ENCODE assay signal across 8 mouse cellular contexts in the genomic region with DNA sequence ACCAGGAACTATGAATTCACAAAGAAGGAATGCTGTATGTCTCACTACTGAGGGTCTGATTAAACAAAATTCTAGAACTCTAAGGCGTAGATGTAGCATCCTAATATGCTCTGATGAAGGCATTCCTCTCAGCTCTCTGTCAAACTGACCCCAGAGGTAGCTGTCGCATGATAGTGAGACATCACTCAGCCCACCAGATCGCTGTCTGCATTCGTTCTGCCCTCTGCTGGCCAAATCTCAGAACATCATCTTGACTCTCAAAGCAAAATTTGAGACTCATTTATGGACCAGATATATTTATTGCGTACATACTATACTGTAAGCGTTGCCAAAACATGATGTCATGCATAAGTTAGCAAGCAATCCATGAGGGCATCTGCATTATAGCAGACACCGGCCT. TPM values are rescaled to one million over a fixed set of nuclear protein-coding genes. Genes with fewer than 3 reads are reported as not detected.
A peak's percentile ranks its signal among the peaks of the same experiment; 100 is the strongest.
DNase-seq lines count a peak whose midpoint lies in the region; TF ChIP-seq lines count a peak whose summit lies in the region.

No protein-coding gene starts in this region.

- H3K27me3 ChIP-seq in MEL (ENCODE audit: control insufficient read depth in 1 of 2, insufficient read depth in 2 of 2, low read length in 2 of 2), result no peaks in the 10 kb centered on the region

- peak; percentile 70 for TF ChIP-seq RAD21 in MEL (IDR thresholded peaks at IDR 0.05; ENCODE audit: low read depth, low read length)

- no peak for TF ChIP-seq POLR2A in MEL (IDR thresholded peaks at IDR 0.05; ENCODE audit: control insufficient read depth in 1 of 2, insufficient read depth in 1 of 2, low read depth in 1 of 2, low read length in 2 of 2, poor library complexity in 1 of 2)

- peak; percentile 67 to 79 (median 73) for TF ChIP-seq CTCF in MEL (IDR thresholded peaks at IDR 0.05 in 2 of 3, conservative IDR thresholded peaks at IDR 0.05 in 1 of 3; ENCODE audit: control insufficient read depth in 1 of 3, insufficient read depth in 1 of 3, low read depth in 2 of 3, low read length in 3 of 3, poor library complexity in 1 of 3, severe bottlenecking in 1 of 3)

- H3K4me3 ChIP-seq in MEL (ENCODE audit: control insufficient read depth in 1 of 2, insufficient read depth in 1 of 2, low read depth in 2 of 2, low read length in 2 of 2), result no peak overlapping the region

- H3K36me3 ChIP-seq in MEL (ENCODE audit: control insufficient read depth in 1 of 2, insufficient read depth in 2 of 2, low read length in 2 of 2), result peaks cover 0 to 6% of the 10 kb centered on the region in 2 experiments; a peak in 1 of 4 replicates

- H3K9me3 ChIP-seq in MEL (replicated peaks; ENCODE audit: insufficient read depth, low read length), result no peaks in the 10 kb centered on the region

- no peaks in the 10 kb centered on the region for H3K79me2 ChIP-seq in MEL (ENCODE audit: control insufficient read depth, insufficient read depth, low read length, poor library complexity)

- intact Hi-C loops in heart, postnatal 10 days (cut with DNase I), result loop anchor here (2.0 to 5.0 kb wide), 2 partner anchors 29 to 175 kb away; partner anchors contain the start of gene Lipt2
- intact Hi-C loops in left cerebral cortex, postnatal 36 days (cut with DNase I), result loop anchor here (10.0 kb wide), 1 partner anchor 63 kb away; the partner anchor contains the start of gene Pold3

- DNase-seq in kidney, adult 9 months, result peak; percentile 38
- no peak for DNase-seq in kidney, adult 11 months
- DNase-seq in MEL (ENCODE audit: low read depth, low spot score), result peak; percentile 68
- peak; percentile 47 for DNase-seq in c-Kit-positive CD71-negative TER-119-negative erythroid progenitor cells, embryonic 14.5 days (ENCODE audit: low read depth)
- peak; percentile 52 to 68 for DNase-seq in heart, postnatal 10 days
- DNase-seq in left cerebral cortex, postnatal 36 days (ENCODE audit: low spot score in 2 of 2), result peak; percentile 13 to 25
- peak; percentile 17 to 45 for DNase-seq in natural killer cell, adult 2 months (ENCODE audit: low spot score in 2 of 2)
- no peak for DNase-seq in urinary bladder, adult 18-20 months (ENCODE audit: low spot score in 2 of 2)

- TF ChIP-seq EP300 in MEL (IDR thresholded peaks at IDR 0.05; ENCODE audit: low read depth in 1 of 2, low read length in 2 of 2), result no peak

- no peak overlapping the region for H3K27ac ChIP-seq in MEL (ENCODE audit: control insufficient read depth, low read depth, low read length)

- peaks cover 0 to 6% of the 10 kb centered on the region in 2 experiments; a peak in 2 of 4 replicates for H3K4me1 ChIP-seq in MEL (ENCODE audit: control insufficient read depth in 1 of 2, insufficient read depth in 2 of 2, low read length in 2 of 2)

- no peak overlapping the region for H3K9ac ChIP-seq in MEL (ENCODE audit: control insufficient read depth, low read depth, low read length, poor library complexity, severe bottlenecking)

TF ChIP-seq in MEL, 35 proteins besides CTCF, POLR2A, EP300 and RAD21:
- TF ChIP-seq SMC3 (IDR thresholded peaks at IDR 0.05; ENCODE audit: low read depth, low read length) (peak; percentile 90), ETS1 (IDR thresholded peaks at IDR 0.05; ENCODE audit: low read depth, low read length) (no peak), HCFC1 (IDR thresholded peaks at IDR 0.05; ENCODE audit: low read depth, low read length) (0 out of 2 replicates have a peak, but pooled peaks have one; percentile 40), ZC3H11A (IDR thresholded peaks at IDR 0.05; ENCODE audit: low read depth, low read length) (peak; percentile 76), TAL1 (IDR thresholded peaks at IDR 0.05; ENCODE audit: low read length) (no peak), MYB (IDR thresholded peaks at IDR 0.05; ENCODE audit: low read depth, low read length) (no peak)
TF ChIP-seq in MEL: peak in this region for 3.

RNA-seq across cellular contexts. Expression of gene Kcne3, which starts 11.3 kb away (rescaled TPM):
- 3.8 and 6.7 TPM in 2 replicates for total RNA-seq in MEL (2012; rRNA removed)
- 1 to 10 TPM in 1 of 2 experiments, not detected in 1; 4.9 TPM for polyA plus RNA-seq in MEL (2012; ENCODE audit: insufficient read depth in 1 of 2, insufficient read length in 2 of 2, low read depth in 1 of 2, low replicate concordance in 2 of 2, missing spikeins in 1 of 2)
- total RNA-seq in heart, postnatal 10 days (2021), result 1 to 10 TPM in 1 of 2 experiments, under 1 TPM in 1; 0.99 to 2.0 TPM
- total RNA-seq in left cerebral cortex, postnatal 36 days (2021), result under 1 TPM; 0.35 to 0.57 TPM

RNA-seq across cellular contexts. Expression of gene Lipt2, which starts 28.5 kb away (rescaled TPM):
- 6.3 and 8.1 TPM in 2 replicates for total RNA-seq in MEL (2012; rRNA removed)
- polyA plus RNA-seq in MEL (2012; ENCODE audit: insufficient read depth in 1 of 2, insufficient read length in 2 of 2, low read depth in 1 of 2, low replicate concordance in 2 of 2, missing spikeins in 1 of 2), result 10 to 100 TPM in 1 of 2 experiments, not detected in 1; 10.3 TPM
- 1 to 10 TPM; 4.4 to 5.0 TPM for total RNA-seq in heart, postnatal 10 days (2021)
- total RNA-seq in left cerebral cortex, postnatal 36 days (2021), result 1 to 10 TPM; 4.2 to 5.8 TPM

RNA-seq across cellular contexts. Expression of gene Pgm2l1, which starts 39.6 kb away (rescaled TPM):
- total RNA-seq in MEL (2012; rRNA removed), result 4.4 and 5.7 TPM in 2 replicates
- polyA plus RNA-seq in MEL (2012; ENCODE audit: insufficient read depth in 1 of 2, insufficient read length in 2 of 2, low read depth in 1 of 2, low replicate concordance in 2 of 2, missing spikeins in 1 of 2), result 10 to 100 TPM in 1 of 2 experiments, not detected in 1; 10.5 TPM
- total RNA-seq in heart, postnatal 10 days (2021), result 1 to 10 TPM; 6.9 to 7.0 TPM
- 100 to 1,000 TPM; 294 to 308 TPM for total RNA-seq in left cerebral cortex, postnatal 36 days (2021)

Comparison
In these comparisons a context has a peak if more than half of its experiments do, and no peak if none do; other contexts are left out.
1. DNase-seq: peak in kidney, adult 9 months (single experiment), MEL (single experiment), c-Kit-positive CD71-negative TER-119-negative erythroid progenitor cells, embryonic 14.5 days (single experiment), heart, postnatal 10 days (2 of 2), left cerebral cortex, postnatal 36 days (2 of 2) and natural killer cell, adult 2 months (2 of 2); none in kidney, adult 11 months (single experiment) and urinary bladder, adult 18-20 months (0 of 2).
2. RNA of gene Pgm2l1, which starts 39.6 kb away (total RNA-seq): 294 to 308 TPM in left cerebral cortex, postnatal 36 days; 6.9 to 7.0 TPM in heart, postnatal 10 days and 4.4 to 5.7 TPM in MEL; every median in the first group is over 10 times any median in the second.